Mouse (Mus musculus): ENCODE measurements around the gene Nudt8. TPM values are rescaled to one million over a fixed set of nuclear protein-coding genes. Genes with fewer than 3 reads are reported as not detected.
"Not testable (repeated sequence)": the region's sequence is repeated elsewhere in the genome, so short reads cannot be mapped to it uniquely, and the experiment has no call there.

Gene Nudt8
- total RNA-seq, 2 experiments from 2014 or later = 19.2 to 19.6 TPM

- intact Hi-C loops (cut with DNase I; ENCODE audit: low total_unique reads) = no loop called here
- no peak for DNase-seq
Observed at GRCm38 (mm10) chr19:4005091-4005490, 4.7 kb downstream of the Nudt8 start.

- no peak for DNase-seq
- intact Hi-C loops (cut with DNase I; ENCODE audit: low total_unique reads) = no loop called here
Observed at GRCm38 (mm10) chr19:4005971-4006370, 5.6 kb downstream of the Nudt8 start.

GRCm38 (mm10) chr19:4011086-4011485, 10.7 kb downstream of the Nudt8 start:
- no peak for DNase-seq
- intact Hi-C loops (cut with DNase I; ENCODE audit: low total_unique reads) = no loop called here

- DNase-seq = peak; percentile 95
- intact Hi-C loops (cut with DNase I; ENCODE audit: low total_unique reads) = no loop called here
Observed at GRCm38 (mm10) chr19:4012432-4013022, 12.1 kb downstream of the Nudt8 start, which contains the start of gene Ndufv1. Gene Ndufv1 (minus strand): TSS chr19:4012806.

- intact Hi-C loops (cut with DNase I; ENCODE audit: low total_unique reads) = no loop called here
- no peak for DNase-seq
Observed at GRCm38 (mm10) chr19:4013066-4013465, 12.7 kb downstream of the Nudt8 start.

GRCm38 (mm10) chr19:4014802-4015201, 14.4 kb downstream of the Nudt8 start:
- no peak for DNase-seq
- intact Hi-C loops (cut with DNase I; ENCODE audit: low total_unique reads) = loop anchor here (5.0 kb wide), 1 partner anchor 67 kb away; the partner anchor contains the start of gene Cabp2

- intact Hi-C loops (cut with DNase I; ENCODE audit: low total_unique reads) = loop anchor here (5.0 kb wide), 1 partner anchor 67 kb away; the partner anchor contains the start of gene Cabp2
Observed at GRCm38 (mm10) chr19:4015635-4016034, 15.3 kb downstream of the Nudt8 start.

GRCm38 (mm10) chr19:4017921-4018587, 17.7 kb downstream of the Nudt8 start:
- no peak for DNase-seq
- intact Hi-C loops (cut with DNase I; ENCODE audit: low total_unique reads) = loop anchor here (5.0 kb wide), 1 partner anchor 64 kb away; the partner anchor contains the start of gene Cabp2

More at GRCm38 (mm10) chr19:4015635-4016034, 15.3 kb downstream of the Nudt8 start:
- no peak for DNase-seq

GRCm38 (mm10) chr19:4018743-4019583, 18.6 kb downstream of the Nudt8 start:
- DNase-seq = peak; percentile 84
- intact Hi-C loops (cut with DNase I; ENCODE audit: low total_unique reads) = loop anchor here (1.0 to 5.0 kb wide), 2 partner anchors 30 to 63 kb away; partner anchors contain the start of gene Cabp2

GRCm38 (mm10) chr19:4023185-4023584, 22.8 kb downstream of the Nudt8 start:
- intact Hi-C loops (cut with DNase I; ENCODE audit: low total_unique reads) = no loop called here
- DNase-seq = no peak

GRCm38 (mm10) chr19:4027576-4027975, 27.2 kb downstream of the Nudt8 start:
- DNase-seq = no peak
- intact Hi-C loops (cut with DNase I; ENCODE audit: low total_unique reads) = no loop called here

- DNase-seq = no peak
- intact Hi-C loops (cut with DNase I; ENCODE audit: low total_unique reads) = no loop called here
Observed at GRCm38 (mm10) chr19:4032668-4033067, 32.3 kb downstream of the Nudt8 start.

GRCm38 (mm10) chr19:4033298-4033697, 32.9 kb downstream of the Nudt8 start:
- DNase-seq = no peak
- intact Hi-C loops (cut with DNase I; ENCODE audit: low total_unique reads) = no loop called here

GRCm38 (mm10) chr19:4033742-4034141, 33.4 kb downstream of the Nudt8 start:
- DNase-seq = no peak
- intact Hi-C loops (cut with DNase I; ENCODE audit: low total_unique reads) = no loop called here

- no peak for DNase-seq
- intact Hi-C loops (cut with DNase I; ENCODE audit: low total_unique reads) = no loop called here
Observed at GRCm38 (mm10) chr19:4036327-4037045, 36.1 kb downstream of the Nudt8 start.

- intact Hi-C loops (cut with DNase I; ENCODE audit: low total_unique reads); DNase-seq: not testable (repeated sequence)
Observed at GRCm38 (mm10) chr19:4037154-4037787, 36.9 kb downstream of the Nudt8 start.

- peak; percentile 92 for DNase-seq
- intact Hi-C loops (cut with DNase I; ENCODE audit: low total_unique reads) = no loop called here
Observed at GRCm38 (mm10) chr19:4037788-4038232, 37.4 kb downstream of the Nudt8 start, which contains the start of gene Gstp1. Gene Gstp1 (minus strand): TSS chr19:4037985.

- intact Hi-C loops (cut with DNase I; ENCODE audit: low total_unique reads); DNase-seq: not testable (repeated sequence)
Observed at GRCm38 (mm10) chr19:4040941-4041340, 40.6 kb downstream of the Nudt8 start.

- DNase-seq; intact Hi-C loops (cut with DNase I; ENCODE audit: low total_unique reads): not testable (repeated sequence)
Observed at GRCm38 (mm10) chr19:4041500-4041899, 41.1 kb downstream of the Nudt8 start.
